Mouse (Mus musculus) CD4-positive, CD25-positive, alpha-beta regulatory T cell, adult 2 months (primary cell): Measurements from ENCODE around the gene Tbcb.
"Not testable (repeated sequence)": the region's sequence is repeated elsewhere in the genome, so short reads cannot be mapped to it uniquely, and the experiment has no call there.

Experiments
- DNase-seq: peaks from one replicate; pipeline ENCODE4 v3.0.0-alpha.2; 2012; ENCODE audit warnings: low read depth, low spot score

Gene Tbcb

DNA sequence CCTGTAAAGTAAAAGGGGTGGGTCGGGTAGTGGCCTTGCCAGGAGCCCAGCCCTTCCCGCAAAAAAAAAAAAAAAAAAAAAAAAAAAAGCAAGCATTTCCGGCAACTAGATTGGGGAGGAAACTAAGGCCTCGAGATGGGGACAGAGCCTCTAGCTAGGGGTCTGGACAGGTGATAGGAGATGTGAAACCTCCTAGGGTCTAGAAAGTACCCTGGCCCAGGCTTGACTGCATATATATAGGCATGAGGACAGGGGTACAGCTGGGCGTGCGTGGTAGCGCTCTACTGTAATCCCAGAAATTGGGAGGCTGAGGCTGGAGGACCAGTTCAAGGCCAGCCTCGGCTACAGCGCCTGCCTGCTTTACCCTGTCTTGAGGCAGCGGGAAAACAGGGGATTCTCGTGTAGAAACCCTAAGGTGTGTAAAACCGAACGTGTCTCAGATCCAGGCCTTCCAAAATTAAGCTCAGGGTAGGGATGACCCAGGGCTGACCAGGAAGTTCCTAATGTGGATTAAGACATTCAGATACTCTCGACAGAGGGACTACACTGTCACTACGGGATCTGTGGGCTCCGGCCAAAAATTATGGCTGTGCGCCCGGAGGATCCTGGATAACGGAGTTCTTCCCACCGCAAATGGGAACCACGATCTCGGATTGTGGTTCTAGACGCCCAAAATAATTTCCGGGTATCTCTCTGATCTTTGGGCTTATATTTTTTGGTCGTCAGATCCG lies 37.8 kb downstream of the Tbcb start:
- no peak for DNase-seq

DNA sequence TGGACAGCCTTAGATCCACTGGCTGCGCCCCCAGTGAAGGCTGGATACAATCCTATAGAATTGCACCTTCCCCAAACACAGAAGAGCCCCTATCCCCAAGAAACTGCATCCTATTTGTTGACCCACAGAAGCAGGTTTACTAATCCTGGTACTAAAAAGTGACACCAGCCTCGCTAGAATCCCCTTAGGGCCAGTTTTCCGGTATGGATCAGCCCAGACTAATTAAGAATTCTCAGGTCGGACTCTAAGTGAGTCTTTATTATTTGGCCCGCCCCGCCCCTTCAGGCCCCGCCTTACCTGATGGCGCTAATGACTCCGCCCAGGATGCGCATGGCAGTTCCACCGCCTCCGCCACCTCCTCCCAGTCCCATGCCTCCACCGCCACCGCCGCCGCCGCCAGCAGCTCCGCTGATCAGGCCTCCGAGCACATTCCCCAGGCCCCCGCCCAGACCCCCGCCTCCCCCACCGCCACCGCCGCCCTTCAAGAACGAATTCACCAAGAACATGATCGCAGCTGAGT lies 38.4 kb downstream of the Tbcb start:
- DNase-seq = peak; percentile 90

DNA sequence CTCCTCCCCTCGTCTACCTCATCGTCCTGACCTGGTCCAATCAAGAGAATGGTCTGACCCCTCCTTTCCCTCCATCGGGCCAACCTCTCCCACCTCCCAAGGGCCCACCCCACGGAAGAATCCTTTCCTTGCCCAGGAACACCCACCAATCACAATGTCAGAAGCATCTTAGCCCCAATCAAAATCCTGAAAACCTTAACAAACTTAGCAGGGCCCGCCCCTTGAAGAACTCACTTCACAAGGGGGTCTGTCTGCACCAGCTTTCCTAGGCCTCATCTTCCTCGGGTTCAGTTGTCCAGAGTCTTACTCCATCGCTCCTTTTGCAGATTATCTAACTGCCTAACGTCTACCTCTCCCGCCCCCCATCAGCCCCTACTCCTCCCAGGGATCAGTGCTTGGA lies 39.1 kb downstream of the Tbcb start:
- no peak for DNase-seq

DNA sequence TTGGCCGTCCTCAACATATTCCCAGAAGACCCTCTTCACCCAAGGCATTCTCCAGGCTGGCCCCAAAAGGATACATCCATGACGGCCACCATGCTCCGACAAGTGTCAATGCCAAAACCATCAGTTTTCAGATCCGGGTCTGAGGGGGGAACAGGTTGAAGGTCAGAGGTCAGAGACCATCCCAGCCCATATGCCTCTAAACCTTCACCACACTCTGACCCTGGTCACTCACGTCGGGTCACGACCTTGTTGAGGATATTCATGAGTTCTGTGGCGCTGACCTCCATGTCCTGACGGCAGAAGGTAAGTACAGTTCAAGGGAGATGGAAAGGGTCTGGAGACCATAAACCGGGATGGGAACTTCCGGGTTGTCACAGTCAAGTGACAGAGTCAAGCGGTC lies 40.0 kb downstream of the Tbcb start:
- no peak for DNase-seq

DNA sequence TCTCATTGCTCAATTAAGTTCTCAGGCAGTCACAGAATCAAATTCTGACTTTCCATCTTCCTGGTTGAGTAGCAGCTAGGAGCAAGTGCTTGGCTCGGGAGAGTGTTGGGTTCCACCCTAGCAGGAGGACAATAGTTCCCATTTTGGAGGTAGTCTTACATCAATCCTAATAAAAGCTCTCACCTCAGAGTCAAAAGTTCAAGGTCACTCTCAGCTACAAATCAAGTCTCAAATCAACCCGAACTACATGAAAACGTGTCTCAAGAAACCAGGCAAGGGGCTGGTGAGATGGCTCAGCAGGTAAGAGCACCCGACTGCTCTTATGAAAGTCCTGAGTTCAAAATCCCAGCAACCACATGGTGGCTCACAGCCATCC lies 43.0 kb downstream of the Tbcb start:
- DNase-seq = no peak

DNA sequence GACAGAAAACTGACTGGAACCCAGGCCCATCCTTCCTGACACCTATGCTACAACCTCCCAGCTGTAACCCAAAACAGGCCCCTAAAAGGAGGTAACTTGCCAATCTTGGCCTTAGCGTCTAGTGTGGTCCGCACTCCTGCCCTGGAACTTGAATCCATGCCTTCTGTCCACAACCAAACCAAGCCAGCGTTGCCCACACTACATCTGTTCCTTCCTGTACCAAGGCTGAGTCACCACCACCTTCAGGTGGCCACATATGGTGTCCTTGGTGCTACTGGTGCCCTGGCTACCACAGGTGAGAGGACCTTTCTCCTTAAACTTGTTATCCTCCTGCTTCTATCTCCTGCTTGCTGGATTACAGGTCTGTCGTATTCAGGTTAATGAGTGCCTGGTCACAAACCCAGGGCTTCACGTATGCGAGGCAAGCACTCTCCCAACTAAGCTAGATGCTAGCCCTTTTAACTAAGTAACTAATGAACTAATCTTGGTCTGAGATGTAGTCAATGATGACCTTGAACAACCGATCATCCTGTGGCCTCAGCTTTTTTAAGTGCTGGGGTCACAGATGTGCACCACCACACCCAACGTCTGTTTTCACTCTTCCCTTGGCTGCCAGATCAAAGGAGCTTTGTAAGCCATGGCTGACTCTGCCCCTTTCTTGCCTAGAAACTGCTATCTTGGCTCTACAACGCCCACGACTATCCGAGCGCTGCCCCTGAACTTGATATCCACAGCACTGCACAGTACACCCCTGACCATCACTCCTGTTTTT lies 43.5 kb downstream of the Tbcb start:
- no peak for DNase-seq

DNA sequence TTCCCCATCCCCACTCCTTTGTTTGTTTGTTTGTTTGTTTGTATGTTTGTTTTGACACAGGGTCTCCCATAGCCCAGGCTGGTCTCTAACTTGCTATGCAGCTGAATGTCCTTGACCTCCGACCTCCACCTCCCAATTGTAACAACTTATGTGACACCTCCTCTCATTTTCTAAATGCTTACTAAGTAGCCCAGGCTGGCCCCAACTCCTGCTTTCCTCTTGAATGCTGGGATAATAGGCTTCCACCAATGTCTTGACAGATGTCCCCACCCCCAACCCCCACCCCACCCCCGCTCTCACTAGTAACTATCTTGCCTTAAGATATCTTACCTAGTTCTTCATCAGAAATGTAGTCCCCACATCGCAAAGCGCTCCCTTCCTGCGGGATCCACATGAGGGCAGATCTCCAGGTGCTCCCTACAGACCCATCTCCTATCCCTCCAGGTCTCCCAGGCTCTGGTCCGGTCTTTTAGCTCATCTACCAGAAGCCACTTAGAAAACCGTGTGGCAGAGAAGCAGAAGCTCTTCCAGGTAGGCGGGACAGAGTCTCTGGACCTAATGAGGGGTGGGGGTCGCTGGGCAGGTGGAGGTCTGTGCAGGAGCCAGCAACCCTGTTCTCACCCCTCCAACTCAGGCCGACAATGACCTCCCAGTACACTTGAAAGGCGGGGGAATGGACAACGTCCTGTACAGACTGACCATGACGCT lies 47.3 kb downstream of the Tbcb start:
- DNase-seq = no peak

DNA sequence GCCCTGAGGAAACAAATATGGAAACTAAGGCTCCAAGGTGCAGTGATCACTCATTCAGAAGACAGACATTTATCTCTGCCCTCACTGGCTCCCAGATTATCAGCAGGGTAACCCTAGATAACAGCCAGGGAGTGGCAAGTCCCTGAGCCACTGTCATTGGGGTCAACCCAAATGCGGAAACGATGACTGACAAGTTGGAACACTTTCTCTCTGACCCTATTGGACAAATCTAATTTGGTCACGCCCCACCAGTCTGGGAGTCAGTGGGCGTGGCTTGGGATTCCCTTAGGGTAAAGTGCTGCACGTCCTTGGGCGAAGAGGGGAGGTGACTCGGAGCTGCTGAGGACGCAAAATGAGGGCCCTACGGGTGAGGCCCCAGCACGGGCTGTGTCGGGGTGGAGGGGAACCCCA lies 48.2 kb downstream of the Tbcb start, which contains the start of gene Cox7a1:
Cox7a1 (plus strand) TSS at position 266 of the 411 bp plus-strand sequence.
- DNase-seq = peak; percentile 81

DNA sequence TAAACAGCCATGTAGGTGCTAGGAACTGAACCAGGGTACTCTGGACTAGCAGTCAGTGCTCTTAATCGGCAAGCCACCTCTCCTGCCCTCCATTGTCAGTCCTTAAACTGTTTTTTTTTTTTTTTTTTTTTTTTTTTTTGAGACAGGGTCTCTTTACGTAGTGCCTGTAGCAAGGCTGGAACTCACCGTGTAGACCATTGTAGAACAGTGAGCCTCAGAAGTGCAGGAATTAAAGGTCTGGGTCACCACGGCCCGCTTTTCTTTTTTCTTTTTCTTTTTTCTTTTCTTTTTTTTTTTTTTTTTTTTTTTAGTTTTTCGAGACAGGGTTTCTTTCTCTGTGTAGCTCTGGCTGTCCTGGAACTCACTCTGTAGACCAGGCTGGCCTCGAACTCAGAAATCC lies 48.9 kb downstream of the Tbcb start:
- DNase-seq = not testable (repeated sequence)

DNA sequence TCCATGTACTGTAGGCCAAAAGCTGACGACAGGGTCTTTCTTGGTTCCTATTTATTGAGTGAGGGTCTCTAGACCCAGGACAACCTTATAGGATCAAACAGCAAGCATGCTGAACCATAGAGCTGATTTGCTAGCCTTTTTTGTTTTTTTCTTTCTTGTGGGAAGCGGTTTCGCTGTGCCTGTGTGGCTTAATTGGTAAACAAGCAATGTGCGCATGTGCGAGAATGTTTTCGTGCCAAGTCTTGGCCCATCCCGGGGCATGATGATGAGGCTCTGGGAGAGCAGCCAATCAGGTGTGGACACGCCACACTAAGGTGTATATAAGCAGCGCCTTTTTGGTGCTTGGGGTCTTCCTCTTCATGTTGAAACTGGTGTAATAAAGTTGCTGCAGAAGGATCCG lies 50.1 kb downstream of the Tbcb start:
- not testable (repeated sequence) for DNase-seq

DNA sequence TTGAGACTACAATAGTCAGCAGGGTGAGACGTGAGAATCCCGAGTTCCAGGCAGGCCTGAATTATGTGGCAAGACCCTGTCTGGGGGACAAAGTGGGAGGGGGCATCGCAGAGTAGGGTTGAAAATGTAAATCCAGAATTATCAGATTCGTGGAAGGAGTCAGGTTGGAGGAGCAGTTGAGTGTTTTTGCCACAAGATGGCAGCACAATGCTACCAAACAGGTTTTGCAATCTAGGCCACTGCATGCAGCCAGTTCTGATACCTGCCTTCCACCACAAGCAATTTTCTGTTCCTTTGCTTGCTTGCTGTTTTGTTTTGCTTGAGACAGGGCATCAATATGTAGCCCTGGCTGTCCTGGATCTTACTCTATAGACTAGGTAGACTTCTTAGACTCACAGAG lies 50.8 kb downstream of the Tbcb start:
- DNase-seq = peak; percentile 89

DNA sequence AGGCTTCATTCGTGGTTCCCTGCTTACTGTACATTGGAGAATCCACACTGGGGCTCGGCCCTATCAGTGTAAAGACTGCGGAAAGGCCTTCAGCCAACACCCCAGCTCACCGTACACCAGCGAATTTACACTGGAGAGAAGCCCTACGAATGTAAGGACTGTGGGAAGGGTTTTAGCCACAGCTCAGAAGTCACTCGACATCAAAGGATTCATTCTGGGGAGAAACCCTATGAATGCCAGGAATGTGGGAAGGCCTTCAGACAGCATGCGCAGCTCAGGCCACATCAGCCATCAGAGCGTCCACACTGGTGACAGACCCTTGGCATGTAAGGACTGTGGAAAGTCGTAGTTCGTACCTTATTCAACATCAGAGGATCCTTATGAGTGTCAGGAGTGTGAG lies 53.8 kb downstream of the Tbcb start:
- no peak for DNase-seq

DNA sequence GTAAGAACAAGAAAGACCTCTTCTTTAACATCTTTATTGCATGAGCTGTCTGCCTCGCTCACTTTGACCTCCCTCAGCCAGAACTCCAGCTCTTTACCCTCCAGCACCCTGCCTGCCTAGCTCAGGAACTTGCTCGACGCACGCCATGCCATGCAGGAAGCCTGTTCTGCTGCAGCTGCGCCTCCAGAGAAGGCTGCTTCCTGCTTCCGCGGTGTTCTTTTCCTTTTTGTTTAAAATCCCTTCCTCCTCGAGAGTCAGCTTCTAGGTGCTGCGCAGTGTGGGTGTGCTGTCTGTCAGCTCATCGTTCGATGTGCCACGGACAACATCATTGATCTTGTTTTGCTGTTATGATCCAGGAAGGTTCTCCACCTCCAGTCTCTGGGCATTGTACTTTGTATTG lies 55.6 kb downstream of the Tbcb start:
- DNase-seq = peak; percentile 32
